Mouse (Mus musculus): ENCODE measurements around the gene Nkpd1. TPM values are rescaled to one million over a fixed set of nuclear protein-coding genes. Genes with fewer than 3 reads are reported as not detected.

Gene Nkpd1
- polyA plus RNA-seq, 1 experiment from 2014 or later, result 0.90 TPM

- H3K36me3 ChIP-seq (ENCODE audit: control insufficient read depth, insufficient read depth), result no peaks in the 10 kb centered on the region
- H3K27me3 ChIP-seq (replicated peaks; ENCODE audit: control insufficient read depth, insufficient read depth, low read length), result peaks cover 27% of the 10 kb centered on the region
- 83% methylated on average over 1 of the region's 1 CpGs for WGBS
- no peaks in the 10 kb centered on the region for H3K9me3 ChIP-seq (ENCODE audit: control insufficient read depth, low read length)
- H3K4me2 ChIP-seq (ENCODE audit: low read length), result no peak overlapping the region
- peaks cover 5% of the 10 kb centered on the region for H3K4me1 ChIP-seq (replicated peaks; ENCODE audit: control insufficient read depth, insufficient read depth, low read length)
- H3K27ac ChIP-seq (ENCODE audit: low read length), result no peak overlapping the region
- no peak overlapping the region for H3K4me3 ChIP-seq (replicated peaks; ENCODE audit: low read length)
- H3K9ac ChIP-seq (replicated peaks; ENCODE audit: low read depth, low read length), result no peak overlapping the region
- ATAC-seq, result no peak
Measured at GRCm38 (mm10) chr7:19485488-19485887, 32.1 kb upstream of the Nkpd1 start.

GRCm38 (mm10) chr7:19486549-19486948 lies 31.1 kb upstream of the Nkpd1 start:
- Histone ChIP-seq H3K27me3 (replicated peaks; ENCODE audit: control insufficient read depth, insufficient read depth, low read length) (peaks cover 38% of the 10 kb centered on the region), H3K9ac (replicated peaks; ENCODE audit: low read depth, low read length) (no peak overlapping the region), H3K4me2 (ENCODE audit: low read length) (no peak overlapping the region), H3K9me3 (ENCODE audit: control insufficient read depth, low read length) (no peaks in the 10 kb centered on the region), H3K27ac (ENCODE audit: low read length) (no peak overlapping the region), H3K4me3 (replicated peaks; ENCODE audit: low read length) (no peak overlapping the region), H3K4me1 (replicated peaks; ENCODE audit: control insufficient read depth, insufficient read depth, low read length) (peaks cover 5% of the 10 kb centered on the region), H3K36me3 (ENCODE audit: control insufficient read depth, insufficient read depth) (no peaks in the 10 kb centered on the region)
- WGBS, result 92% methylated on average over 7 of the region's 7 CpGs
- ATAC-seq, result no peak

GRCm38 (mm10) chr7:19489525-19489924 lies 28.1 kb upstream of the Nkpd1 start:
- Histone ChIP-seq H3K27me3 (replicated peaks; ENCODE audit: control insufficient read depth, insufficient read depth, low read length) (peaks cover 46% of the 10 kb centered on the region), H3K4me2 (ENCODE audit: low read length) (peak overlapping the region; percentile 38), H3K4me3 (replicated peaks; ENCODE audit: low read length) (peak overlapping the region; percentile 29), H3K4me1 (replicated peaks; ENCODE audit: control insufficient read depth, insufficient read depth, low read length) (peaks cover 8% of the 10 kb centered on the region), H3K9ac (replicated peaks; ENCODE audit: low read depth, low read length) (peak overlapping the region; percentile 38), H3K36me3 (ENCODE audit: control insufficient read depth, insufficient read depth) (no peaks in the 10 kb centered on the region), H3K27ac (ENCODE audit: low read length) (no peak overlapping the region), H3K9me3 (ENCODE audit: control insufficient read depth, low read length) (no peaks in the 10 kb centered on the region)
- 2% methylated on average over 31 of the region's 31 CpGs for WGBS
- peak; percentile 33; the same call in 1 of the 2 replicates for ATAC-seq

- H3K9ac ChIP-seq (replicated peaks; ENCODE audit: low read depth, low read length), result no peak overlapping the region; the same call in 1 of the 2 replicates
- H3K27ac ChIP-seq (ENCODE audit: low read length), result no peak overlapping the region
- peaks cover 8% of the 10 kb centered on the region for H3K4me1 ChIP-seq (replicated peaks; ENCODE audit: control insufficient read depth, insufficient read depth, low read length)
- H3K4me2 ChIP-seq (ENCODE audit: low read length), result peak overlapping the region; percentile 19; the same call in 1 of the 2 replicates
- no peaks in the 10 kb centered on the region for H3K9me3 ChIP-seq (ENCODE audit: control insufficient read depth, low read length)
- no peak overlapping the region for H3K4me3 ChIP-seq (replicated peaks; ENCODE audit: low read length)
- no peak for ATAC-seq
- WGBS, result 2% methylated on average over 26 of the region's 26 CpGs
- H3K27me3 ChIP-seq (replicated peaks; ENCODE audit: control insufficient read depth, insufficient read depth, low read length), result peaks cover 46% of the 10 kb centered on the region
- H3K36me3 ChIP-seq (ENCODE audit: control insufficient read depth, insufficient read depth), result no peaks in the 10 kb centered on the region
Measured at GRCm38 (mm10) chr7:19491731-19492130, 25.9 kb upstream of the Nkpd1 start.

- Histone ChIP-seq H3K27me3 (replicated peaks; ENCODE audit: control insufficient read depth, insufficient read depth, low read length) (peaks cover 24% of the 10 kb centered on the region), H3K9ac (replicated peaks; ENCODE audit: low read depth, low read length) (no peak overlapping the region), H3K4me3 (replicated peaks; ENCODE audit: low read length) (no peak overlapping the region), H3K4me2 (ENCODE audit: low read length) (no peak overlapping the region), H3K4me1 (replicated peaks; ENCODE audit: control insufficient read depth, insufficient read depth, low read length) (peaks cover 3% of the 10 kb centered on the region; the same call in 1 of the 2 replicates), H3K36me3 (ENCODE audit: control insufficient read depth, insufficient read depth) (no peaks in the 10 kb centered on the region), H3K27ac (ENCODE audit: low read length) (no peak overlapping the region), H3K9me3 (ENCODE audit: control insufficient read depth, low read length) (no peaks in the 10 kb centered on the region)
- WGBS, result 83% methylated on average over 25 of the region's 25 CpGs
- no peak for ATAC-seq
Measured at GRCm38 (mm10) chr7:19494751-19495474, 22.7 kb upstream of the Nkpd1 start.

GRCm38 (mm10) chr7:19495521-19496213 lies 22.0 kb upstream of the Nkpd1 start:
- no peak for ATAC-seq
- Histone ChIP-seq H3K4me1 (replicated peaks; ENCODE audit: control insufficient read depth, insufficient read depth, low read length) (peaks cover 3% of the 10 kb centered on the region; the same call in 1 of the 2 replicates), H3K27me3 (replicated peaks; ENCODE audit: control insufficient read depth, insufficient read depth, low read length) (peaks cover 19% of the 10 kb centered on the region), H3K27ac (ENCODE audit: low read length) (no peak overlapping the region), H3K9ac (replicated peaks; ENCODE audit: low read depth, low read length) (no peak overlapping the region), H3K4me2 (ENCODE audit: low read length) (no peak overlapping the region), H3K9me3 (ENCODE audit: control insufficient read depth, low read length) (no peaks in the 10 kb centered on the region), H3K4me3 (replicated peaks; ENCODE audit: low read length) (no peak overlapping the region), H3K36me3 (ENCODE audit: control insufficient read depth, insufficient read depth) (no peaks in the 10 kb centered on the region)
- 74% methylated on average over 20 of the region's 20 CpGs for WGBS

GRCm38 (mm10) chr7:19496214-19496555 lies 21.5 kb upstream of the Nkpd1 start:
- H3K9ac ChIP-seq (replicated peaks; ENCODE audit: low read depth, low read length), result no peak overlapping the region
- H3K4me3 ChIP-seq (replicated peaks; ENCODE audit: low read length), result no peak overlapping the region
- 76% methylated on average over 5 of the region's 5 CpGs for WGBS
- peaks cover 14% of the 10 kb centered on the region for H3K27me3 ChIP-seq (replicated peaks; ENCODE audit: control insufficient read depth, insufficient read depth, low read length)
- H3K4me1 ChIP-seq (replicated peaks; ENCODE audit: control insufficient read depth, insufficient read depth, low read length), result peaks cover 3% of the 10 kb centered on the region; the same call in 1 of the 2 replicates
- no peaks in the 10 kb centered on the region for H3K36me3 ChIP-seq (ENCODE audit: control insufficient read depth, insufficient read depth)
- H3K4me2 ChIP-seq (ENCODE audit: low read length), result no peak overlapping the region
- no peaks in the 10 kb centered on the region for H3K9me3 ChIP-seq (ENCODE audit: control insufficient read depth, low read length)
- no peak overlapping the region for H3K27ac ChIP-seq (ENCODE audit: low read length)
- no peak for ATAC-seq

- 90% methylated on average over 4 of the region's 4 CpGs for WGBS
- ATAC-seq, result no peak
- H3K9ac ChIP-seq (replicated peaks; ENCODE audit: low read depth, low read length), result no peak overlapping the region
- no peak overlapping the region for H3K4me2 ChIP-seq (ENCODE audit: low read length)
- H3K9me3 ChIP-seq (ENCODE audit: control insufficient read depth, low read length), result no peaks in the 10 kb centered on the region
- H3K36me3 ChIP-seq (ENCODE audit: control insufficient read depth, insufficient read depth), result no peaks in the 10 kb centered on the region
- H3K27me3 ChIP-seq (replicated peaks; ENCODE audit: control insufficient read depth, insufficient read depth, low read length), result 0 out of 2 replicates have a peak, but pooled peaks cover 2% of the 10 kb centered on the region
- no peak overlapping the region for H3K27ac ChIP-seq (ENCODE audit: low read length)
- no peaks in the 10 kb centered on the region for H3K4me1 ChIP-seq (replicated peaks; ENCODE audit: control insufficient read depth, insufficient read depth, low read length)
- no peak overlapping the region for H3K4me3 ChIP-seq (replicated peaks; ENCODE audit: low read length)
Measured at GRCm38 (mm10) chr7:19498326-19498725, 19.3 kb upstream of the Nkpd1 start.

- Histone ChIP-seq H3K9ac (replicated peaks; ENCODE audit: low read depth, low read length) (no peak overlapping the region), H3K4me2 (ENCODE audit: low read length) (no peak overlapping the region), H3K27me3 (replicated peaks; ENCODE audit: control insufficient read depth, insufficient read depth, low read length) (0 out of 2 replicates have a peak, but pooled peaks cover 2% of the 10 kb centered on the region), H3K36me3 (ENCODE audit: control insufficient read depth, insufficient read depth) (no peaks in the 10 kb centered on the region), H3K4me3 (replicated peaks; ENCODE audit: low read length) (no peak overlapping the region), H3K27ac (ENCODE audit: low read length) (no peak overlapping the region), H3K4me1 (replicated peaks; ENCODE audit: control insufficient read depth, insufficient read depth, low read length) (no peaks in the 10 kb centered on the region), H3K9me3 (ENCODE audit: control insufficient read depth, low read length) (no peaks in the 10 kb centered on the region)
- no peak for ATAC-seq
- 69% methylated on average over 12 of the region's 12 CpGs for WGBS
Measured at GRCm38 (mm10) chr7:19500420-19501363, 16.9 kb upstream of the Nkpd1 start.

All from forebrain, embryonic 16.5 days (tissue).